Mouse (Mus musculus) colon, adult 2 months (tissue): ENCODE data around the gene Entpd8. TPM values are rescaled to one million over a fixed set of nuclear protein-coding genes. Genes with fewer than 3 reads are reported as not detected.

ENCODE experiments used
- polyA plus RNA-seq: library from polyadenylated mRNA; depleted of rRNA; stranded (reverse); fragments of >200 nt; gene quantifications from 2 replicates; pipeline ENCODE4 v1.2.3, GENCODE M21; 2012; rRNA removed

The Entpd8 gene
- 240 and 325 TPM in 2 replicates for polyA plus RNA-seq

DNA sequence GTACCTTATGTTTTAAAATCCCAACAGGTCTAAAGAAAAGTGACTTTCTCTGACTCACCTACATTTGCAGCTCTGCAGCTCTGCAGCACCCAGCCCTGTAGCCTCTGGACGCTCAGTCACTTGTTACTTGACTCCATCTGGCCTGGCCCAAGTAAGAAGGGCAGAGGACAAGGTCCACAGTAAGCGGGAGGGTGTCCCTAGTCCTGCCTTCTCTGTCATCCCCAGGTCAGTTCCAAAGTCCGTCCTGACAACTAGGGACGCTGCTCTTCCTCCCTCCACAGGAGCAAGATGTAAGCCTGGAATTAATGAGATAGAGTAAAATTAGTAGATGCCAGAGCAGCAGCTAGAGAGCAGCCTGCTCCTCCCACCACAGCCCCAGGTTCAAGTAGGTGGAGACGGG, at the start of gene Entpd8:
TSS of gene Entpd8 (plus strand) at position 229 of the 400 bp plus-strand sequence.

DNA sequence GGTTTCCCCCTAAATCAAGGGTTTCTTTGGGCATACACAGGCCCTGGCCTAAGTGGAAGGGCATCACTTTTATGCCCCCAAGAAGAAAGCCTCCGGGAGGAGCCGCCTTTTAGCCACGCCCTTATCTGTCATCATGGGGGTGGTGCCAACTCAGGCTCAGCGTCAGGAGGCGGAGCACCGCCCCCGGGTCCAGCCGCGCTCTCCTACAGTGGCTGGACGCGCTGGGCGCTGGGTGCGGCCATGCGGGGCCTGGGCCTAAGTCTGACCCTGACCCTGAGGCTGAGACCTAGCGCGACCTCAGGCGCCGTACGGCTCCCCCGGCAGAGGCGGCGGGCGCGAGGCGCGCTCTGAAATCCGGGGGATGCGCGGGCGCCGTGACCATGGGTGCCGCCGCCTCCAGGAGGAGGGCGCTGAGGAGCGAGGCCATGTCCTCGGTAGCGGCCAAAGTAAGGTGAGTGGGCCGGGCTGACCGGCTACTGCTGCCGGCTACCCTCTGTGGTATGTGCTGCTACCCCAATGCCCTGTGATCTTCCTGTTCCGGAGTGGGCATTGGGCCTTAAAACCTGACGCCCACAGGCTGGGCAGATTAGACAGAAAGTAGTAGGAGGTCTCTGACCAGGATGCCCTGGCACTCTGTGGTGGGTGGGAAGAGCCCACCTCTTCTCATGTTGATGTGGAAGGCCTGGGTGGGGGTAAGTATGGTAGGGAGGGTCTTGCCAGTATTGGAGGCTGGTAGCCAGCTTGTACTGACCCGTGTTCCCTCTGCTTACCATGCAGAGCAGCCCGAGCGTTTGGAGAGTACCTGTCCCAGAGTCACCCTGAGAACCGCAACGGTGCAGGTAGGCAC, 25.7 kb upstream of the Entpd8 start, which contains the start of gene Nsmf:
TSS of gene Nsmf (plus strand) at position 135 of the 847 bp plus-strand sequence.

DNA sequence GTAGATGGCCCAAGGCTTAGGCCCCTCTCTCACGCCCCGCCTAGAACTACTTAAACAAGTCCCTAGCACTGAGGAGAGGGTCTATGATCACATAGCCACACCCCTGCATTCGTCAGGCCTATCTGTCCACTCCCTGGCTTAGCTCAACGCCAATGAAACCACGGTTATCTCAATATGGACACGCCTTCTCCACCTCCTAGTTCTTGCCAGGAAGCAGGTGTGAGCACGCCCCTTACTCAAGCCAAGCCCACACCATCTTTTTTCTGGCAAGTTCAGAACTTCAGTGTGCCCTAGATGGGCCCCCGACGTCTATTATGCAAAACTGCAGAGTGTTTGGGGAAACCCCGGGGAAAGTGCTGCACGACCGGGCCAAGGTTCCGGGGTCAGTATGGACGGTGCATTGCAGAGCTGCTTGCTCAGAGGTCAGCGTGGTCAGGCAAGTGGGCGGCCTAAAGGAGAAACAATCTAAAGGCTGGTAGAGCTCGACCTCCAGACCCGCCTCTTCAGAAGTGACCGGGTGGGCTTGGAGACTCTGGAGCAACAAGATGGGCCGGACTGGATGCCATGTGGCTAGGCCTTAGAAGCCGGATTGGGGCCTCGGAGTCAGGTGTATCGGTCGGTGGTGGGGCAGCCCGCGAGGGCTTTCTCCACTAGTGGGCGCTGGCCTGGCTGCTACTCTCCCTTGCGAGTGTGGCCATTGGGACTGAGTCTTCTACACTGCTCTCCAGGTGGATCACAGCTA, 15.2 kb downstream of the Entpd8 start, which contains the start of gene Noxa1:
TSS of gene Noxa1 (minus strand) at position 41 of the 742 bp plus-strand sequence.

Other genes with a start within 250 kb of the Entpd8 start
- 45.7 and 53.8 TPM in 2 replicates for gene Ehmt1, start 160.7 kb upstream of the Entpd8 start, polyA plus RNA-seq
- 267 and 362 TPM in 2 replicates for gene Arrdc1, start 145.1 kb upstream of the Entpd8 start, polyA plus RNA-seq
- 5.0 and 5.2 TPM in 2 replicates for gene Zmynd19, start 130.5 kb upstream of the Entpd8 start, polyA plus RNA-seq
- gene Dph7, start 117.9 kb upstream of the Entpd8 start, polyA plus RNA-seq = 11.0 and 12.1 TPM in 2 replicates
- gene Mrpl41, start 105.2 kb upstream of the Entpd8 start, polyA plus RNA-seq = 25.2 and 27.7 TPM in 2 replicates
- gene Pnpla7, start 104.3 kb upstream of the Entpd8 start, polyA plus RNA-seq = 11.7 and 11.8 TPM in 2 replicates
- 234 and 268 TPM in 2 replicates for gene Nsmf, start 25.9 kb upstream of the Entpd8 start, polyA plus RNA-seq
- gene Noxa1, start 14.8 kb downstream of the Entpd8 start, polyA plus RNA-seq = 82.7 and 117 TPM in 2 replicates
- gene Nrarp, start 100.5 kb downstream of the Entpd8 start, polyA plus RNA-seq = 38.5 and 40.0 TPM in 2 replicates
- 73.5 and 77.4 TPM in 2 replicates for gene Tor4a, start 116.6 kb downstream of the Entpd8 start, polyA plus RNA-seq
- gene Nelfb, start 131.2 kb downstream of the Entpd8 start, polyA plus RNA-seq = 58.5 and 62.9 TPM in 2 replicates
- 0.19 TPM in 1 of 2 replicates, not detected in the other for gene Stpg3, start 134.3 kb downstream of the Entpd8 start, polyA plus RNA-seq
- gene Fam166a, start 138.4 kb downstream of the Entpd8 start, polyA plus RNA-seq = 0.10 TPM in 1 of 2 replicates, not detected in the other
- gene Tubb4b, start 144.4 kb downstream of the Entpd8 start, polyA plus RNA-seq = 680 and 930 TPM in 2 replicates
- gene Slc34a3, start 154.1 kb downstream of the Entpd8 start, polyA plus RNA-seq = 0.06 TPM in 1 of 2 replicates, not detected in the other
- not detected in 2 replicates for gene Rnf224, start 156.5 kb downstream of the Entpd8 start, polyA plus RNA-seq
- gene Rnf208, start 162.0 kb downstream of the Entpd8 start, polyA plus RNA-seq = 17.8 and 19.3 TPM in 2 replicates
- 0.41 TPM in 1 of 2 replicates, not detected in the other for gene Cysrt1, start 162.1 kb downstream of the Entpd8 start, polyA plus RNA-seq
- 26.9 and 28.8 TPM in 2 replicates for gene AL732309.1, start 166.6 kb downstream of the Entpd8 start, polyA plus RNA-seq
- 39.1 and 59.2 TPM in 2 replicates for gene Tmem203, start 175.1 kb downstream of the Entpd8 start, polyA plus RNA-seq
- gene Tprn, start 182.3 kb downstream of the Entpd8 start, polyA plus RNA-seq = 194 and 199 TPM in 2 replicates
- 68.4 and 69.1 TPM in 2 replicates for gene Ssna1, start 192.1 kb downstream of the Entpd8 start, polyA plus RNA-seq
- 80.9 and 85.4 TPM in 2 replicates for gene Anapc2, start 192.2 kb downstream of the Entpd8 start, polyA plus RNA-seq
- not detected in 2 replicates for gene Tmem210, start 207.8 kb downstream of the Entpd8 start, polyA plus RNA-seq
- 197 and 281 TPM in 2 replicates for gene Lrrc26, start 209.6 kb downstream of the Entpd8 start, polyA plus RNA-seq
- 1.5 TPM in 2 replicates for gene Grin1, start 238.9 kb downstream of the Entpd8 start, polyA plus RNA-seq